Mouse (Mus musculus) Patski (cell line): ENCODE results near the gene Egln2. TPM values are rescaled to one million over a fixed set of nuclear protein-coding genes. Genes with fewer than 3 reads are reported as not detected.

ENCODE experiments used
- ATAC-seq: fragments of 100-300 bp; one replicate; pipeline ENCODE4 v1.8.0; 2021
- CTCF ChIA-PET: fragments of 350-600 bp; sonication (Branson Sonifier 250); formaldehyde crosslinking; loops from one replicate; lab custom pipeline; 2022; ENCODE audit warnings: inconsistent platforms; lab: Charles Lee
- POLR2A ChIA-PET: fragments of 350-600 bp; sonication (Branson Sonifier 250); formaldehyde crosslinking; loops from one replicate; lab custom pipeline; 2022; ENCODE audit warnings: antibody characterized with exemption, inconsistent platforms; lab: Charles Lee
- DNase-seq: peaks from one replicate; pipeline ENCODE4 v3.0.0-alpha.2; 2011; ENCODE audit warnings: low read depth, low spot score
- H3K27me3 ChIP-seq: fragments of 371-371 bp; one replicate; pipeline ENCODE4 v1.5.1; 2021
- CTCF ChIP-seq: fragments of 100-300 bp; IDR thresholded peaks from one replicate; pipeline ENCODE4 v1.5.1; 2021
- in situ Hi-C: fragments of 300-500 bp; cut with MboI; formaldehyde crosslinking; loops from 3 replicates; pipeline ENCODE4 v1.11.1; 2018; ENCODE audit warnings: low pct_unique_long_range_greater_than_20kb, mixed read lengths
- polyA plus RNA-seq: library from polyadenylated mRNA; unstranded; gene quantifications from one replicate; pipeline ENCODE4 v1.2.3, GENCODE M21; 2021

Egln2 gene
- polyA plus RNA-seq, 1 experiment from 2014 or later, result 51.6 TPM

DNA sequence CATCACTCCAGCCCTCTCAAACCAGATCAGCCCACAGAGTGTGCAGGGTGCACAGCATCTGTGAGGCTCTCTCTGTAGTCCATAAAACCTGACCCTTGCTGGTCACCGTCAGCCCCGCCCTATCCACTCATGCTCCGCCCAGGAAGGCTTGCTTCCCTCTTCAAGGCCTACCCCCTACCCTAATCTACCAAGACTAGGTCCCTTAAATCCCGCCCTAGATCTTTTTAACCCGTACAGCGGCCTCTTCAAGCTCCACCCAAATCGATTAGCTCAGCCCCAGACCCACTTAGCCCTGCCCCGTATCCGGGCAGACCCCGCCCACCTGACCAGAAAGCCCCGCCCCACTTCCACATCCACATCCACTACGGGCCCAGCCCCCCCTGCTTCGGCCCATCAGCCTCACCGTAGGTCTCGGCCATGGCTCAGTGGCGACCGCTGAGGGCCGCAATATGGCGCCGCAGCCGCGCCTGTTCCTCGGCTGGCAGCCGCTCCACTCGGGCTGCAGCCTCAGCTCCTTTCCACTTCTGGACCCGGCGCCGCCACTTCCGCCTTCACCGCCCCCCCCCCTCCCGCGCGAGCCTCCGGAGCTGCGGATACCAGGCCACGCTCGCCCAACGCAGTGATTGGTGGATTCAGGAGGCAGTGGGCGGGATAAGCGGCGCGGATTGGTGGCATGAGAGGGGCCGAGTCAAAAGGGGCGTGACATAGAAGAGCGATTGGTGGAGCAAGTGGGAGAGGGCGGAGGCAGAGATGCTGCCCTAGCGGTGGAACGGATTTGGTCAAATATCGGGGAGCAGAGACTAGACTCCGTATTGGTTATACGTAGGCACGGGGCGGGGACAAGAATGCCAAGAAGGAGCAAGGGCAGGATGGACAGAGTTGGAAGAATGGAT, 12.0 kb upstream of the Egln2 start, which contains the start of gene Rab4b:
Gene Rab4b (minus strand): TSS at position 573 of the 893 bp plus-strand sequence.
- ATAC-seq (peak; percentile 93), DNase-seq (peak; percentile 96)
- CTCF ChIA-PET, result interaction anchor here (1.2 to 2.9 kb wide), 4 partner anchors 13 to 23 kb away, joined by 3 to 11 read pairs (median 6); no protein-coding TSS in a partner anchor
- TF ChIP-seq CTCF, result peak; percentile 61
- no peaks in the 10 kb centered on the region for H3K27me3 ChIP-seq
- in situ Hi-C loops, result loop anchor here (25.0 kb wide), 1 partner anchor 309 kb away; the partner anchor contains the start of genes Prx and Sertad1
- POLR2A ChIA-PET, result interaction anchor here (1.0 to 1.4 kb wide), 2 partner anchors 12 to 47 kb away, joined by 3 to 6 read pairs; partner anchors contain the start of gene Egln2

DNA sequence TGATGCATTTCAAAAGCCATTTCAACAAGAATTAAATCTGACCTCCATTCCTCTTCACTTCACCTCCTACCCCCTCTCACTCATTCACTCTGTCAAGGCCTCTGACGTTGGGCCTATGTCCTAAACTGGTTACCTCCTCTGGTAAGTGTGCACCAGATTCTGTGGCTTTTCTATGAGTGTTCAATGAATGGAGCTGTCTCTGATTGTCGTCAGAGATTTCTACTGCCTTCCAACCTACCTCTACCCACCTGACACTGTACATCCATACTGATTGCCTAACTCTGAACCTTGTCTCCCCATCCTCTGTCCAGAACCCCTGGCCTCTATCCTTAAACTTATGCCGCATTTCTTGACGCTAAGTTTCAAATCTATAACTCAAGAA, 11.3 kb upstream of the Egln2 start:
- POLR2A ChIA-PET, result no interaction called here
- no peak for DNase-seq
- CTCF ChIA-PET, result interaction anchor here (1.2 to 2.9 kb wide), 5 partner anchors 12 to 18 kb away, joined by 3 to 11 read pairs (median 3); no protein-coding TSS in a partner anchor
- no peak for TF ChIP-seq CTCF
- in situ Hi-C loops, result loop anchor here (25.0 kb wide), 1 partner anchor 309 kb away; the partner anchor contains the start of genes Prx and Sertad1
- no peaks in the 10 kb centered on the region for H3K27me3 ChIP-seq
- no peak for ATAC-seq

DNA sequence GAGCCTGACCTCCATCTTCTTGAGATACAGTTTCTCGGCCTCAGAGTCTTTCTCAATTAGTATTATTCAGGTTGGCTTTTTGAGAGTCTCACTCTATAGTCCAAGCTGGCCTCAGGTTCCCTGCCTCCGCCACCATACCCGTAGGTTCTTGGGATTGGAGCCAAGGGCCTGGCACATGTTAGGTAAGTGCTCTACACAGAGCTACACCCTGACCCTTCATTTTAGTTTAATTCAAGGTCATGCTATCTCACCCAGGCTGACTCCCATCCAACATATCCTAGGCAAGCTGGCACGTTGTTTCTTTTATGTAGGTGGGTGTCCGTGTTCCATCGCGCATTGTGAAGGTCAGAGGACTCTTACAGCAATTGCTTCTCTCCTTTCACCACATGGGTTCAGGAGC, 8.3 kb upstream of the Egln2 start:
- H3K27me3 ChIP-seq, result no peaks in the 10 kb centered on the region
- TF ChIP-seq CTCF, result no peak
- POLR2A ChIA-PET, result no interaction called here
- ATAC-seq, result no peak
- CTCF ChIA-PET, result no interaction called here
- no peak for DNase-seq
- in situ Hi-C loops, result loop anchor here (25.0 kb wide), 1 partner anchor 312 kb away; the partner anchor contains the start of genes Prx and Sertad1

DNA sequence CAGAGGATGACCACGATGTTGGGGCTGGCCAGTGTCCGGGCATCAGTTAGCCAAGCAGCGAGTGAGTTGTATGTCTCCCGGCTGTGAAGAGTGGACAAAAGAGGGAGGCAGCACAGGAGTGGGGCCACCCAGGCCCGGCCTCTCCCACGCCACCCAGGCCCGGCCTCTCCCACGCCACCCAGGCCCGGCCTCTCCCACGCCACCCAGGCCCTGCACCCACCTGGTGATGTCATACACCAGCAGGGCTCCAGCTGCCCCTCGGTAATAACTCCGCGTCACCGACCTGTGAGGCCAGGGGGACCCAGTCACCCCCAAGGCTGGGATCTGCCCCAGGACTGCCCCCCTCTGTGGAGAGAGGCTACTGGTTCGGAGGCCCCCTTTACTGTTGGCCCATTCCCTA, 7.9 kb upstream of the Egln2 start:
- in situ Hi-C loops, result no loop called here
- no peak for TF ChIP-seq CTCF
- CTCF ChIA-PET, result no interaction called here
- ATAC-seq, result no peak
- H3K27me3 ChIP-seq, result no peaks in the 10 kb centered on the region
- POLR2A ChIA-PET, result no interaction called here
- DNase-seq, result no peak

DNA sequence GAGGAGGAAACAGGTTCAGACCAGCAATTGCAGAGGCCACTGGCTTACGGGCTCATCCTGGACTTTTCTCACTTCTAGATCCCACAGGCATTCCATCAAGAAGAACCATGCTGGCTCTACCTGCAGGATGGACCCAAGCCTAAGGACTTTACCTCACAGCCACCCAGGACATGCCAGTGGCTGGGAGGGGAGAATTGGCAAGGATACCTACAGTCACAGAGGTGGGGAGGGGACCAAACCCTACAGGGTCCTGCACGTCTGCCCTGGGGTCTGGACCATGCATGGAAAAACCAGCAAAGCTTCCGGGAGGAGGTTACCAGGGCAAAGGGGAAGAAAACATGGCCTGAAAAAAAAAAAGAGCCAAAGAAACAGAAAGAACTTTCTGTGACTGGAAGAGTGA, 4.4 kb upstream of the Egln2 start:
- ChIA-PET POLR2A (no interaction called here), CTCF (no interaction called here)
- no peaks in the 10 kb centered on the region for H3K27me3 ChIP-seq
- DNase-seq (no peak), ATAC-seq (no peak)
- TF ChIP-seq CTCF, result no peak
- in situ Hi-C loops, result no loop called here

DNA sequence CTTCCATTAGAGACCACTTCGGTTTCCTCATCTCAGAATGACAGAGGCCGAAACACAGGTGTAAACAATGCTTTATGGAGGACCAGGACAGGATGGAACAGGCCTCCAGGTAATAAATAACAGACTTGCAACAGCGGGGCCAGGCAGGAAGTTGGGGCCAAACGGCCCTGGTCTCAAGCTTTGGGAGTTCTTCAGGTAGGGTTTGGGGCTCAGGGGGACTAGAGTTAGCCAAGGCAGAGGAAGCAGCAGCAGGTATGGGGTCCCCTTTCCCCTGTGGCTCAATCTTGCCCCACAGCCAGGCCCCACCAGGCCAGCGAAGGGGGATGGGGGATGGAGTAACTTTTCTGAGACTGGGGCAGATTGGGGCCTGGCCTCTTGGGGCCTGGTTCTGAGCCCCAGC, 1.8 kb upstream of the Egln2 start:
- ATAC-seq (no peak), DNase-seq (no peak)
- no peaks in the 10 kb centered on the region for H3K27me3 ChIP-seq
- no peak for TF ChIP-seq CTCF
- ChIA-PET POLR2A (no interaction called here), CTCF (interaction anchor here (0.8 kb wide), 1 partner anchor 26 kb away, joined by 3 read pairs; no protein-coding TSS in a partner anchor)
- in situ Hi-C loops, result no loop called here

DNA sequence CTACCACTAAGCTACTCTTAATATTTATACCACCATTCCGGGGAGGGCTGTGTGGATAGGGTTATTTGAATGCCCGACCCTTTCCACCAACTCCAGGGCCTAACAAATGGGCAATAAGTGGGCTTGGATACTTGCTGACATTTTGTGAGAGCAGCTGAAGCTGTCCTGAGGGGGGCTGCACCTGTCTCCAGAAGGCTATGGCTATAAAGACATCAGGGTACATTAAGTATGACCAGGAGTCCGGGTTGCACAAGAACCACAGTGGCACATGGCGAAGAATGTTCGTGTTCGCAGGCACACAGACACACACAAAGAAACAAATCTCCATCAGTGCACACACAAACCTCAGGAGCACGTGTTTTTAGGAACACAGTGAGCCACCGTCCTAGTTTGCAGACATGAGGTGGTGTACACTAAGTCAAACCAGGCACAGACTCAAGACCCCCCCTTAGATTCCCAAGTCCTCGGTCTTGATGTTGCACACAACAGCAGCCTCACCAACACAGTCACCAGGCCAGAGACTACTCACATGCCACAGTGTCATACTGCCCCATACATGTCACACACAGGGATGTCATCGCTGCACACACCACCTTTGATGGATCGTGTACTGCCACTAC, 983 bp upstream of the Egln2 start:
- in situ Hi-C loops, result no loop called here
- POLR2A ChIA-PET, result interaction anchor here (1.3 to 1.7 kb wide), 2 partner anchors 12 to 58 kb away, joined by 5 to 6 read pairs; no protein-coding TSS in a partner anchor
- no peak for TF ChIP-seq CTCF

DNA sequence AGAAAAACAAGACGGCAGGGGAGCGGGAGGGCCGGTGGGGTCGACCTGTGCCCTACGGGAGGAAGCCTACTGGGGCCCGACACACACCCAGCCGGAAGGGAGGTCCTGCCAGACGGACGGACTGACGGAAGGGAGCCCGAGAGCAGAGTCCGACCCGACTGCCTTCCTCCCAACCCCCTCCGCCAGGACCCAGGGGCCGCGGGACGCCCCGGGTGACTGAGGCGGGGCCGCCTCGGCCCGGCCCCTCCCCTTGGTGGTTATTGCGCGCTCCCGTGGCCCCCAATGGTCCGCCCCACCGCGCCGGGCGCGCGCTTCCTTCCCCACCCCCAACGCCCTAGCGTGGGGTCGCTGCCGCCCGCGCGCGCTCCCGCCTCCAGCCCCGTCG, 381 bp downstream of the Egln2 start:
- ChIA-PET POLR2A (interaction anchor here (1.3 to 1.7 kb wide), 2 partner anchors 13 to 59 kb away, joined by 5 to 6 read pairs; no protein-coding TSS in a partner anchor), CTCF (no interaction called here)
- in situ Hi-C loops, result no loop called here
- peak; percentile 44 for ATAC-seq
- no peak for TF ChIP-seq CTCF
- no peaks in the 10 kb centered on the region for H3K27me3 ChIP-seq
- DNase-seq, result no peak

More for the DNA sequence above, 983 bp upstream of the Egln2 start:
- CTCF ChIA-PET, result interaction anchor here (0.8 kb wide), 1 partner anchor 17 kb away, joined by 3 read pairs; no protein-coding TSS in a partner anchor
- H3K27me3 ChIP-seq, result no peaks in the 10 kb centered on the region
- DNase-seq, result no peak
- ATAC-seq, result no peak

DNA sequence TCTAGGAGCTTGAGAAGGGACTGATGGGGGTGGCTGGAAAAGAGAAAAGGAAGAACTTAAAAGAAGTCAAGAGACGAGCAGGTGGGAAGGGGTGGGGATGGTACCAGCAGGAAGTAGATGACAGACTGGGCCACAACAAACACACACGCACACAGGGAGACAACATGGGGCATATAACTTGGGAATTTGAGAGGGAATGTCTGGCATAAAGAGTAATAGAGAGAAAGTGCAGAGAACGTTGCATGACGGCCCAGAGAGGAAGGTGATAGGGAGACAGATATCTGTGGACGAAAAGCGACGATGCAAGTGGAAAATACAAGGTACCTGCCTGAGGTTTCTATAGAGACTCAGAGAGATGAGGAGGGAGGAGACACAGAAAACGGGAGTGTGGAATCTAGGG, 906 bp downstream of the Egln2 start:
- TF ChIP-seq CTCF, result no peak
- ATAC-seq, result no peak
- H3K27me3 ChIP-seq, result no peaks in the 10 kb centered on the region
- in situ Hi-C loops, result no loop called here
- DNase-seq, result no peak
- POLR2A ChIA-PET, result no interaction called here
- CTCF ChIA-PET, result interaction anchor here (0.7 kb wide), 1 partner anchor 12 kb away, joined by 3 read pairs; no protein-coding TSS in a partner anchor

DNA sequence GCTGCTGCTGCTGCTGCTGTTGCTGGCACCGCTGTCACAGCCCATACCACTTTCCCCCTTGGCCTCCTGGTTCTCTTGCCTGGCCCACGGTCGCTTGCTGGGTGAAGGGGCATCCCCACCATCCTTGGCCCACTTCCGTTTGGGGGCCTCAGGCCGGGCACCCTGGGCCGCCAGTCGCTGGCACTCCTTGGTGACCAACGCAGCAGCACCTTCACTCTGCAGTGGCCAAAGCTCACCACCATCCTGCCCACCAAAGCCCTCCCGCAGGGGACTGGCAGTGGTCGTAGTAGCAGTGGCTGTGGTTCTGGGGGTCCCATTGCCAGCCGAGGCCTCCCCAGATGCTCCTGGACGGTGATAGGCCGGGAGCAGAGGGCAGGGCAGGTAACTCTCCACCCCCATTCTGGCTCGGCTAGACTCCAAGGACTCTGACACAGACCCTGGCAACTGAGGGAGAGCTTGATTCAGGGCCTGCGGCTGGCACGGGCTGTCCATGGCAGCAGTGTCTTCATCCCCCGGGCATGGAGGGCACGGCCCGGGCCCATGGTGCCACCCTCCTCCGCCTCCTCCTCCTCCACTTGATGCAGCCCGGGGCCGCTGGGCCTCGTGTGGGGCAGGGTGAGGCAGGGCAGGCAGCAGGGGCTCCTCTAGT, 1.5 kb downstream of the Egln2 start:
- in situ Hi-C loops, result no loop called here
- no peak for TF ChIP-seq CTCF
- CTCF ChIA-PET, result interaction anchor here (0.7 kb wide), 1 partner anchor 13 kb away, joined by 3 read pairs; no protein-coding TSS in a partner anchor
- H3K27me3 ChIP-seq, result no peaks in the 10 kb centered on the region
- no peak for DNase-seq
- ATAC-seq, result no peak
- POLR2A ChIA-PET, result no interaction called here
